Mouse (Mus musculus) lung, adult 2 months (tissue): ENCODE results near the gene Gp1ba. TPM values are rescaled to one million over a fixed set of nuclear protein-coding genes. Genes with fewer than 3 reads are reported as not detected.

Experiments
- DNase-seq: peaks from one replicate; pipeline ENCODE4 v3.0.0; 2022
- H3K4me1 ChIP-seq: fragments of 200-500 bp; 2 replicates; pipeline ENCODE4 v1.6.1; 2011; ENCODE audit warnings: low read length; ENCODE audit not compliant: control insufficient read depth, insufficient read depth
- H3K4me3 ChIP-seq: fragments of 200-500 bp; replicated peaks from 2 replicates; pipeline ENCODE3; 2011; ENCODE audit warnings: low read depth, mild to moderate bottlenecking, control low read depth, low read length; ENCODE audit errors: extremely low read depth
- CTCF ChIP-seq: fragments of 200-500 bp; IDR thresholded peaks from 2 replicates; pipeline ENCODE4 v1.5.1; 2011; ENCODE audit warnings: mild to moderate bottlenecking, low read length, control low read depth; ENCODE audit not compliant: insufficient read depth
- POLR2A ChIP-seq: fragments of 200-500 bp; IDR thresholded peaks from 2 replicates; pipeline ENCODE4 v1.6.1; 2011; ENCODE audit warnings: low read depth, mild to moderate bottlenecking, control low read depth, low read length, borderline replicate concordance; ENCODE audit errors: extremely low read depth
- WGBS: fragments of 180-500 bp; shearing (Covaris S2); methylation state at CpG from one replicate; pipeline ENCODE4 v1.1.7; 2018; 5-methylcytosine and 5-hydroxymethylcytosine counted together
- polyA plus RNA-seq: library from polyadenylated mRNA; depleted of rRNA; stranded (reverse); fragments of >200 nt; gene quantifications from 2 replicates; pipeline ENCODE4 v1.2.3, GENCODE M21; 2012

Gene Gp1ba
- polyA plus RNA-seq, 1 experiment, result 1.7 TPM

DNA sequence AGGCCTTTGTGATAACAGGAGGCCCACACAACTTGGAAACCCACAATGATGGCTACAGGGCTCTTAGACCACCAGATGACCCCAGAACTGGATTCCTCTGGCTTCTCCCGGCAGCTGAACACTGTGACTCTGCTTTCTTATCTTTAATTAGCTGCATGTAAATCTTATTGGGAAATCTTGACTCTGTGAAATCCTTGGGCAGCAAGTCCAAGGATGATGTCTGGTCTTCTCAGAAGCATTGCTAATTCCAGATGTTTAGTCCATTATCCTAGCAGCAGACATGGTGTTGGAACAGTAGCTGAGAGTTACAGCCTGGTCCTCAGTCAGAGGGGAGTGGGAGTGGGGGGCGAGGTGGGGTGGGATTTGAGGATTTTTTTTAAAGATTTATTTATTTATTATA lies 10.5 kb upstream of the Gp1ba start:
- Histone ChIP-seq H3K4me1 (no peaks in the 10 kb centered on the region), H3K4me3 (no peak overlapping the region)
- DNase-seq, result no peak
- WGBS, result 49% methylated on average over 2 of the region's 2 CpGs
- TF ChIP-seq POLR2A, result no peak
- no peak for TF ChIP-seq CTCF

DNA sequence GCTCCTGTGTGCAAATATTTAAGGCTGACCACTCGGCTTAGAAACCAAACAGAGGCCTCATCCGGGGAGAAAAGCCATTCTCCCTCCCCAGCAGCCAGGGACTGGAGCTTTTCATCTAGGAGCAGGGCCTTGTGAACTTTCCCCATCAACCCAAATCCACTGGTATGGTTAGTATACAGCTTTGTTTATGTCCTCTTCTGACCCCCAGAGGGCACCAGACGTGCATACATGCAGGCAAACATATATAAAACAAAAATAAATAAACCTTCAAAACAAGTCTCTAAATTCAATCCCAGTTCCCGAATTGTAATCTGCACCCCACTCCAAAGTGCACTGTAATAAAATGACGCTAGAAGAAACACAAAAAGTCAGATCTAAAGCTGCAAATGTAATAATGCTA lies 9.4 kb upstream of the Gp1ba start:
- Histone ChIP-seq H3K4me1 (no peaks in the 10 kb centered on the region), H3K4me3 (no peak overlapping the region)
- 47% methylated on average over 5 of the region's 5 CpGs for WGBS
- TF ChIP-seq CTCF (0 out of 2 replicates have a peak, but pooled peaks have one; percentile 1), POLR2A (no peak)
- DNase-seq, result no peak

DNA sequence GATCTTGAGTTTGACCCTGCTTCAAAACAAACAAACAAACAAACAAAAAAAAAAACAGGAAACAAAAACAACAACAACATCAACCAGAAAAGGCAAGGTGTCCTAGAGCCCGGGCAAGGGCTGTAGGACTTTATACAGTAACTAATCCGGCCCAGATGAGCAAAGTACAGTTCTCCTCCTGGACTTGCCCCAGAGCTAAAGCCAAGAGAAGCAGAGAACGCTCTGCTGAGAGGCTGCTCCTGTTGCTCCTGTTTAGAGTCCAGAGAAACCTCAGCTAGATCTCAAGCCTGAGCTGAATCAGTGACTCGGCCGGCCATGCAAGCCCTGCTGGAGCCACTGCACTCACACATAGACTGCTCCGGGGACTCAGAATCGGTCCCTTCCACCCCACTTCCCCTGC lies 8.8 kb upstream of the Gp1ba start:
- DNase-seq, result no peak
- TF ChIP-seq CTCF (no peak), POLR2A (no peak)
- no peaks in the 10 kb centered on the region for H3K4me1 ChIP-seq
- no peak overlapping the region for H3K4me3 ChIP-seq
- 73% methylated on average over 7 of the region's 7 CpGs for WGBS

DNA sequence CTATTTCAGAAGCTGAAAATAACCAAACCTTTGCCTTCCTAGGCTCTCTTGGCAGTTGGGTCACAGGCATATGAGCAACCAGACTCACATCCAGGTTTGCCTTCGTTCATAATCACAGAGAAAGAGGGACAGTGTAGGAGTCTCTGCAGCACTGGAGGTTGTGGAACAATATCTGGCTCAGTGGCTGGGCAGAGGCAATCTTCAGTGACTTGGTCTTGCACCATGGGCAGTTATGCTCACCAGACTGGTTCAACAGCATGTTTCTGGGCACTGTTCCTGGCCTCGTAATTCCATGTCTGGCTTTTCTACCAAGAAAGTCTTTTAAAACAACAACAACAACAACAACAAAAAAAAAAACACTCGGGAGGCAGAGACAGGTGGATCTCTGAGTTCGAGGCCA lies 3.3 kb upstream of the Gp1ba start:
- no peak overlapping the region for H3K4me3 ChIP-seq
- H3K4me1 ChIP-seq, result no peaks in the 10 kb centered on the region
- 81% methylated on average over 4 of the region's 4 CpGs for WGBS
- no peak for TF ChIP-seq POLR2A
- TF ChIP-seq CTCF, result no peak
- DNase-seq, result no peak

DNA sequence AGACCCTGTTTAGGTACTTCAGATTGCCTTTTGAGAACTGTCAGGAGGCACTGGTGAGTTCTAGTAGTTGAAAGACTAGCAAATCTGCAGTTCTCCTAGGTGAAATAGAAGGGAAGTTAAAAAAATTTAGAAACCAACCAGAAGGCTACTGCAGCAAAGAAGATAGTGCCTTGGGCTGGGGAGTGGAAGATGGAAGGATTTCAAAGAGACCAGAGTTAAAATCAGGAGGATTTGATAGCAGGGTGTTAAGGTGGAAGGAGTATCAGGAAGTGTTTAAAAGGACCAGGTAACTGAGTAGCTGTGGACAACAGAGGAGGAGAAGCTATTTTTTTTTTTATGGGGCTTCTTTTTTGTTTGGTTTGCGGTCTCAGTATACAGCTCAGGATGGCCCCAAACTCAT lies 1.2 kb upstream of the Gp1ba start:
- TF ChIP-seq POLR2A, result no peak
- TF ChIP-seq CTCF, result no peak
- Histone ChIP-seq H3K4me1 (no peaks in the 10 kb centered on the region), H3K4me3 (no peak overlapping the region)
- 95% methylated on average over 1 of the region's 1 CpGs for WGBS
- no peak for DNase-seq

DNA sequence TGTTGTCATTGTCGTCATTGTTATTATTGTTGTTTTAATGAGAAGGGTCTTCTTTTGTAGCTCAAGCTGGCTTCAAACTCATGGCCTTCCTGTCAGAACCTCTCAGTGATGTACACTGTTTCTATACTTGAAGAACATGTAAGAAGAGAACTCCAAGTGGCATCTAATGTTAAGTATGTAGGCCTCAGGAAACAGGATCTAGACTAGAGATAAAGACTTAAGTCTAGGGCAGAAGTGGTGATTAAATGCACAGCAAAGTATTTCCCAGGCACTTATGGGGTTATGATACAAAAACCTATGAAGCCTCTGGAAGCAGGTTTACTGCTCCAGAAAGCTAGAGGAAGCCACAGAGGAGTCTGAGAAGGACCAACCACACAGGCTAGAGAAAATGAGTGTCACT lies 629 bp upstream of the Gp1ba start:
- H3K4me1 ChIP-seq, result no peaks in the 10 kb centered on the region
- 88% methylated on average over 1 of the region's 1 CpGs for WGBS
- no peak overlapping the region for H3K4me3 ChIP-seq
- no peak for TF ChIP-seq POLR2A
- no peak for TF ChIP-seq CTCF
- DNase-seq, result no peak

DNA sequence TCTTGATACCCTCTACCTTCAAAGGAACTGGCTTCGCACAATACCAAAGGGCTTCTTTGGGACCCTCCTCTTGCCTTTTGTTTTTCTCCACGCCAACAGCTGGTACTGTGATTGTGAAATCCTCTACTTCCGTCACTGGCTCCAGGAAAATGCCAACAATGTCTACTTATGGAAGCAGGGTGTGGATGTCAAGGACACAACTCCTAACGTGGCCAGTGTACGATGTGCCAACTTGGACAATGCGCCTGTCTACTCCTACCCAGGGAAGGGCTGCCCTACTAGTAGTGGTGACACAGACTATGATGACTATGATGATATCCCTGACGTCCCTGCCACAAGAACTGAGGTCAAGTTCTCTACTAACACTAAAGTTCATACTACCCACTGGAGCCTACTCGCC lies 1.1 kb downstream of the Gp1ba start:
- DNase-seq, result no peak
- no peak overlapping the region for H3K4me3 ChIP-seq
- TF ChIP-seq CTCF (no peak), POLR2A (no peak)
- 45% methylated on average over 8 of the region's 8 CpGs for WGBS
- H3K4me1 ChIP-seq, result no peaks in the 10 kb centered on the region

DNA sequence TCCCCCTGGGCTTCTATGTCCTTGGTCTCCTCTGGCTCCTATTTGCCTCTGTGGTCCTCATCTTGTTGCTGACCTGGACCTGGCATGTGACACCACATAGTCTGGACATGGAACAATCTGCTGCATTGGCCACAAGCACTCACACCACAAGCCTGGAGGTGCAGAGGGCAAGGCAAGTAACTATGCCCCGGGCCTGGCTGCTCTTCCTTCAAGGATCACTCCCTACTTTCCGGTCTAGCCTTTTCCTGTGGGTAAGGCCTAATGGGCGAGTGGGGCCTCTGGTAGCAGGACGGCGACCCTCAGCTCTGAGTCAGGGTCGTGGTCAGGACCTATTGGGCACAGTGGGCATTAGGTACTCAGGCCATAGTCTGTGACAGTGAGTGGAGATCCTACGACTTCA lies 2.3 kb downstream of the Gp1ba start:
- H3K4me1 ChIP-seq, result peaks cover 4% of the 10 kb centered on the region; the same call in 1 of the 2 replicates
- WGBS, result 69% methylated on average over 7 of the region's 7 CpGs
- DNase-seq, result no peak
- H3K4me3 ChIP-seq, result no peak overlapping the region
- TF ChIP-seq CTCF (no peak), POLR2A (no peak)

DNA sequence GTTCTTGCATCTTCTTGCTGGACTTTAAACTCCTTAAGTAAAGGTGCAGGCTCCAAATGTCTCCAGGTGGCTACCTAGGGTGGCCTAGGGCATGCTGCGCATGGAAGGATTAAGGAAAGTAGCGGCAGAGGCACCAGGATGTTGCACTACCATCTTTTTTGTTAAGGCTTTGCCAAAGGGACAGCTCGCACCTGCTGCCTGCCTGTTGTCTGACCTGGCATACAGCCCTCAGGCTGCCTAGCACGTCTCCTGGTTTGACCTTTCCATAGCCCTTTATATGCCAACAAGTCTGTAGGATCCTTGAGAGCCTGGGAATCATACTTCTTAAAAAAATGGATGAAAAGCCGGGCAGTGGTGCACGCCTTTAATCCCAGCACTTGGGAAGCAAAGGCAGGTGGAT lies 4.1 kb downstream of the Gp1ba start:
- TF ChIP-seq CTCF, result no peak
- TF ChIP-seq POLR2A, result no peak
- Histone ChIP-seq H3K4me3 (no peak overlapping the region), H3K4me1 (peaks cover 4% of the 10 kb centered on the region; the same call in 1 of the 2 replicates)
- 88% methylated on average over 6 of the region's 6 CpGs for WGBS
- DNase-seq, result no peak

DNA sequence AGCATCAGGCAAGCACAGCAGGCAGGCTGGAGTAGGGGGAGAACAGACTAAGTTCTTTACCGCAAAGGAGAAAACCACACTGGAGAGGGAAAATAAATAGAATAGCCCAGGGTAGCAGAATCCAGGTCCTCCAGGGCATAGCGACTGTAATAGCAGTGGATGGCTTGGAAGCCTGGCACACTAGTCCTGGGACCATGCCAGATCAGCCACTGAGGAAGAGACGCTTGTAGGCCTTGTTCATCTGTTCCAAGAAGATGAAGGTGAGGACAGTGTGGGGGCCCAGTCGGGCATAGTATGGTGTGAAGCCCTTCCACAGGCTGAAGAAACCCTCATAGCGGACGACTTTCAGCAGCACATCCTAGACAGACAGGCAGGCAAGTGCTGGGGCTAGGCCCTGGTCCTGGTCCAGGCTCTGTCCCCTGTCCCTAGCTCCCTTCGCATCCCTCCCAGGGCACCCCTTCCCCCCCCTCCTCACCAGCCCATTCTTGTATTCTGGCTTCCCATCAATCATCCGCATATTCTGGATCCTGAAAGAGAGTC lies 5.7 kb downstream of the Gp1ba start:
- H3K4me1 ChIP-seq, result peaks cover 11% of the 10 kb centered on the region
- no peak overlapping the region for H3K4me3 ChIP-seq
- TF ChIP-seq CTCF, result no peak
- no peak for TF ChIP-seq POLR2A
- no peak for DNase-seq
- WGBS, result 94% methylated on average over 8 of the region's 8 CpGs
